In genomic region chr3:90668846-90669245, GRCm38 (mm10) we compare ENCODE assay signal across 8 mouse cellular contexts. TPM values are rescaled to one million over a fixed set of nuclear protein-coding genes. Genes with fewer than 3 reads are reported as not detected.
DNase-seq lines count a peak whose midpoint lies in the region.

Gene S100a8 (plus strand): TSS chr3:90668978.

- intact Hi-C loops in heart, postnatal 10 days (cut with DNase I): no loop called here

- DNase-seq in kidney, postnatal 10 days: peak; percentile 56
- no peak for DNase-seq in kidney, adult 9 months
- DNase-seq in adrenal gland, postnatal 14 days: peak; percentile 70
- DNase-seq in heart, postnatal 10 days: peak; percentile 7 to 18
- peak; percentile 69 for DNase-seq in lung, postnatal 36 days
- DNase-seq in cerebellum, postnatal 36 days: no peak
- no peak for DNase-seq in layer of hippocampus, adult 11-12 months (ENCODE audit: low spot score)
- DNase-seq in layer of hippocampus, postnatal 25 days (ENCODE audit: extremely low spot score in 1 of 2, low spot score in 1 of 2): no peak

RNA-seq across cellular contexts. Expression of gene S100a8, which starts in this region (rescaled TPM):
- total RNA-seq in adrenal gland, postnatal 14 days (2021): 11.8 and 25.3 TPM in 2 replicates
- total RNA-seq in heart, postnatal 10 days (2021): 1 to 10 TPM; 3.7 to 4.7 TPM
- total RNA-seq in layer of hippocampus, postnatal 25 days (2021): not detected

Comparison
In these comparisons a context has a peak if more than half of its experiments do, and no peak if none do; other contexts are left out.
1. DNase-seq: peak in kidney, postnatal 10 days (single experiment), adrenal gland, postnatal 14 days (single experiment), heart, postnatal 10 days (2 of 2) and lung, postnatal 36 days (single experiment); none in kidney, adult 9 months (single experiment), cerebellum, postnatal 36 days (0 of 2), layer of hippocampus, adult 11-12 months (single experiment) and layer of hippocampus, postnatal 25 days (0 of 2).